Mouse (Mus musculus): ENCODE results near the gene Boc.

DNA sequence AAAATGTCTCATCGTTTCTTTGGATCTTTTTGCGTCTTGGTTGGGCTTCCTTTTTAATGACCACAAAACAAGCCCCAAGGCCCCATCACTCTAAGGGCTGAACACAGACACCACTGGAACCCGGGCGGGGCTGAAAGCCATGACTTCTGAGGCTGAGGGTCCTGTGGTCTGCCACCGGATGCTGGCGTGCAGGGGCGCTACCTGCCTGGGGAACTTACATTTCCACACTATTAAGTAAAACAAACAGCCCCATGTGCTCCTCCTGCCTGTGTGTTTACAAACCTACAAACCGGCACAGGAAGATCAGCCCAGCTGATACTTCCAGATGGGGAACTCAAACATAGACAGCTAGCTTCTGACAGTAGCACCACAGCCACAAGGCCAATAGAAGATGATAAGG lies 11.9 kb downstream of the Boc start:
- TF ChIP-seq CTCF (IDR thresholded peaks at IDR 0.05; ENCODE audit: insufficient read depth, low read length) (no peak), POLR2A (IDR thresholded peaks at IDR 0.05; ENCODE audit: borderline replicate concordance, extremely low read depth, low read depth, low read length) (no peak)
